15 mouse cellular contexts compared by ENCODE assay signal in the genomic region with DNA sequence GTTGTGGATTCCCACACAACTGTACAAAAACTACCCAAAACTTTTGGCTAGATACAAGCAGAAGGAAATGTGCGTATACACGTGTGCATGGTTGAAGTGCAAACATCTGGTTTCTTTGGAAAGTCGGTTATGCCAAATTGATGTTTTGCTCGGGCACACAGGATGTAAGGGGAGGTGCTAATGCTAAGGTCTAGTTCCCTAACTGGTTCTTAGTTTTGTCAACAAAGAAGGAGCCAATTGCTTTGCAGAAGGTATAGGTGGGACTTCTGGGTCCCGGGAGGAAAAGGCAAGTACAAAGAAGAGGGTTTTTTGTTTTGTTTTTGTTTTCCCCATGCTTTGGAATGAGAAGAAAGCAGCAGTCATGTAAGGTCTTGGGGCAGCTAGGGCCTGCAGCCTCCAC. TPM values are rescaled to one million over a fixed set of nuclear protein-coding genes. Genes with fewer than 3 reads are reported as not detected.
DNase-seq lines count a peak whose midpoint lies in the region; ATAC-seq lines count a peak whose summit lies in the region.
"Had no signal": no experiment of that assay in that cellular context is flagged by ENCODE, and none has a peak within 500 bp of the region (broad histone marks: within the 10 kb centered on the region; RNA-seq: fewer than 3 reads in every experiment).

No protein-coding gene starts in this region.

- DNase-seq in heart, adult 11 months, result peak; percentile 92
- DNase-seq in heart, postnatal 36 days, result no peak
- peak; percentile 45 for DNase-seq in 416B (ENCODE audit: low read depth)
- no peak for DNase-seq in limb, embryonic 10.5 days (ENCODE audit: low spot score)
- DNase-seq: cerebellum, adult 2 months; layer of hippocampus, adult 9-11 months; left cerebral cortex, postnatal 4 days; right cerebral cortex, postnatal 4 days had no signal

- intact Hi-C loops in heart, postnatal 36 days (cut with DNase I), result no loop called here

- H3K4me2 ChIP-seq in hindbrain, embryonic 13.5 days, result no peak overlapping the region
- H3K4me2 ChIP-seq: liver, embryonic 15.5 days had no signal

- no peaks in the 10 kb centered on the region for H3K27me3 ChIP-seq in limb, embryonic 10.5 days (ENCODE audit: low read depth, poor library complexity, severe bottlenecking)
- no peaks in the 10 kb centered on the region for H3K27me3 ChIP-seq in hindbrain, embryonic 13.5 days
- H3K27me3 ChIP-seq: liver, embryonic 15.5 days had no signal

- no peak overlapping the region for H3K4me3 ChIP-seq in limb, embryonic 10.5 days
- no peak overlapping the region for H3K4me3 ChIP-seq in hindbrain, embryonic 13.5 days
- H3K4me3 ChIP-seq: liver, embryonic 15.5 days; myocyte had no signal

- WGBS in limb, embryonic 10.5 days, result 80% methylated on average over 5 of the region's 5 CpGs
- WGBS in hindbrain, embryonic 13.5 days, result 84% methylated on average over 5 of the region's 5 CpGs

- H3K9ac ChIP-seq in hindbrain, embryonic 13.5 days, result no peak overlapping the region
- H3K9ac ChIP-seq: liver, embryonic 15.5 days had no signal

- no peak overlapping the region for H3K27ac ChIP-seq in limb, embryonic 10.5 days
- no peak overlapping the region for H3K27ac ChIP-seq in hindbrain, embryonic 13.5 days
- H3K27ac ChIP-seq: liver, embryonic 15.5 days had no signal

- H3K4me1 ChIP-seq in limb, embryonic 10.5 days, result no peaks in the 10 kb centered on the region
- H3K4me1 ChIP-seq in hindbrain, embryonic 13.5 days (replicated peaks), result no peaks in the 10 kb centered on the region
- H3K4me1 ChIP-seq: liver, embryonic 15.5 days had no signal

- H3K36me3 ChIP-seq in limb, embryonic 10.5 days, result peaks cover 90% of the 10 kb centered on the region
- H3K36me3 ChIP-seq in hindbrain, embryonic 13.5 days, result peaks cover 69% of the 10 kb centered on the region

- no peaks in the 10 kb centered on the region for H3K9me3 ChIP-seq in limb, embryonic 10.5 days (replicated peaks)
- H3K9me3 ChIP-seq in hindbrain, embryonic 13.5 days, result no peaks in the 10 kb centered on the region
- H3K9me3 ChIP-seq: liver, embryonic 15.5 days had no signal

- ATAC-seq in common myeloid progenitor, adult 5-6 weeks (replicated peaks; ENCODE audit: low read depth, poor library complexity, severe bottlenecking), result peak; percentile 100
- ATAC-seq in neutrophil, adult 5-6 weeks (ENCODE audit: extremely low read depth, insufficient number of reproducible peaks, low FRiP score, poor library complexity, severe bottlenecking), result peak; percentile 56; the same call in 1 of the 2 replicates
- ATAC-seq in monocyte, adult 5-6 weeks (replicated peaks; ENCODE audit: insufficient number of reproducible peaks, low FRiP score, low TSS enrichment, poor library complexity, severe bottlenecking), result no peak
- ATAC-seq in hindbrain, embryonic 13.5 days (ENCODE audit: low FRiP score), result no peak
- ATAC-seq: forebrain, embryonic 14.5 days had no signal

RNA-seq across cellular contexts. Expression of gene Zfp746, which starts 13.1 kb away (rescaled TPM):
- 10 to 100 TPM; 10.1 to 12.2 TPM for total RNA-seq in heart, postnatal 36 days (2021)
- total RNA-seq in common myeloid progenitor, adult 5-6 weeks (2017), result 24.3 and 30.5 TPM in 2 replicates
- total RNA-seq in neutrophil, adult 5-6 weeks (2017), result 40.7 and 47.6 TPM in 2 replicates
- 24.4 and 27.5 TPM in 2 replicates for polyA plus RNA-seq in limb, embryonic 10.5 days (2016; fragmentation: Nextera tagmentation; extraction: Ambion mirVana)
- total RNA-seq in monocyte, adult 5-6 weeks (2017), result 28.5 to 37.9 TPM (median 35.7 TPM) in 3 replicates
- 17.6 and 21.6 TPM in 2 replicates for polyA plus RNA-seq in hindbrain, embryonic 13.5 days (2015; fragmentation: Nextera tagmentation; extraction: Ambion mirVana)

RNA-seq across cellular contexts. Expression of gene Zfp777, which starts 24.6 kb away (rescaled TPM):
- 10 to 100 TPM; 12.0 to 16.4 TPM for total RNA-seq in heart, postnatal 36 days (2021)
- total RNA-seq in common myeloid progenitor, adult 5-6 weeks (2017), result 26.1 and 30.6 TPM in 2 replicates
- 19.9 and 25.0 TPM in 2 replicates for total RNA-seq in neutrophil, adult 5-6 weeks (2017)
- 12.0 and 13.6 TPM in 2 replicates for polyA plus RNA-seq in limb, embryonic 10.5 days (2016; fragmentation: Nextera tagmentation; extraction: Ambion mirVana)
- total RNA-seq in monocyte, adult 5-6 weeks (2017), result 8.5 to 22.4 TPM (median 21.5 TPM) in 3 replicates
- 8.5 and 8.9 TPM in 2 replicates for polyA plus RNA-seq in hindbrain, embryonic 13.5 days (2015; fragmentation: Nextera tagmentation; extraction: Ambion mirVana)

Comparison
In these comparisons a context has a peak if more than half of its experiments do, and no peak if none do; other contexts are left out.
1. DNase-seq: peak in heart, adult 11 months (single experiment) and 416B (single experiment); none in heart, postnatal 36 days (0 of 2) and limb, embryonic 10.5 days (single experiment).
2. ATAC-seq: peak in common myeloid progenitor, adult 5-6 weeks (single experiment) and neutrophil, adult 5-6 weeks (single experiment); none in monocyte, adult 5-6 weeks (single experiment) and hindbrain, embryonic 13.5 days (single experiment).